In genomic region chr7:49399314-49399713, GRCm38 (mm10) we compare ENCODE assay signal across 8 mouse cellular contexts.
DNase-seq lines count a peak whose midpoint lies in the region; ATAC-seq and TF ChIP-seq lines count a peak whose summit lies in the region.

No protein-coding gene starts in this region.

- H3K9me3 ChIP-seq in lung, postnatal 0 days (ENCODE audit: low read length): no peaks in the 10 kb centered on the region

- no peak overlapping the region for H3K4me3 ChIP-seq in lung, postnatal 0 days (ENCODE audit: low read depth, low read length)

- TF ChIP-seq EP300 in lung, postnatal 0 days (IDR thresholded peaks at IDR 0.05): no peak

- H3K27ac ChIP-seq in lung, postnatal 0 days (ENCODE audit: low read length): no peak overlapping the region

- in situ Hi-C loops in Patski (cut with MboI; ENCODE audit: low pct_unique_long_range_greater_than_20kb): no loop called here

- H3K9ac ChIP-seq in lung, postnatal 0 days (replicated peaks; ENCODE audit: low read depth): no peak overlapping the region

- no peak overlapping the region for H3K4me2 ChIP-seq in lung, postnatal 0 days (replicated peaks; ENCODE audit: low read depth, low read length)

- H3K36me3 ChIP-seq in lung, postnatal 0 days (ENCODE audit: insufficient read depth, low read length): no peaks in the 10 kb centered on the region

- 39% methylated on average over 2 of the region's 2 CpGs for WGBS in lung, postnatal 0 days

- peak; percentile 73 for ATAC-seq in Patski
- peak; percentile 39 to 76; a peak in 3 of 4 replicates for ATAC-seq in hematopoietic stem cell, adult 5-6 weeks (replicated peaks in 1 of 2; ENCODE audit: insufficient read depth in 1 of 2, low FRiP score in 2 of 2, low TSS enrichment in 1 of 2, low read depth in 1 of 2, poor library complexity in 2 of 2, severe bottlenecking in 2 of 2)
- ATAC-seq in lung, postnatal 0 days: peak; percentile 32; the same call in 1 of the 2 replicates

- no peaks in the 10 kb centered on the region for H3K27me3 ChIP-seq in Patski
- no peaks in the 10 kb centered on the region for H3K27me3 ChIP-seq in lung, postnatal 0 days (replicated peaks; ENCODE audit: insufficient read depth, low read length)

- POLR2A ChIA-PET in Patski (lab: Charles Lee): no interaction called here

- DNase-seq in CD4-positive, CD25-positive, alpha-beta regulatory T cell, adult 2 months (ENCODE audit: low read depth, low spot score): peak; percentile 73
- DNase-seq in Patski (ENCODE audit: low read depth, low spot score): no peak
- DNase-seq in cerebellum, postnatal 36 days: peak; percentile 52 to 76
- peak; percentile 84 for DNase-seq in layer of hippocampus, adult 11-12 months (ENCODE audit: low spot score)
- DNase-seq in lung, postnatal 0 days (ENCODE audit: low spot score): peak; percentile 79
- peak; percentile 89 for DNase-seq in retina, embryonic 14.5 days (ENCODE audit: low spot score)
- DNase-seq in thymus, postnatal 25 days: peak; percentile 69

- peak; percentile 77 for TF ChIP-seq CTCF in Patski (IDR thresholded peaks at IDR 0.05)
- TF ChIP-seq CTCF in lung, postnatal 0 days (IDR thresholded peaks at IDR 0.05): peak; percentile 96

- H3K4me1 ChIP-seq in lung, postnatal 0 days (ENCODE audit: insufficient read depth, low read depth, low read length): no peaks in the 10 kb centered on the region

- CTCF ChIA-PET in Patski (lab: Charles Lee): interaction anchor here (0.6 to 3.1 kb wide), 13 partner anchors 8 to 274 kb away, joined by 3 to 28 read pairs (median 4); no protein-coding TSS in a partner anchor
